Mouse (Mus musculus) v-Abl transformed pro-B cells (cell line): ENCODE data around the gene Hdac1.
"Not testable (repeated sequence)": the region's sequence is repeated elsewhere in the genome, so short reads cannot be mapped to it uniquely, and the experiment has no call there.

ENCODE experiments used
- in situ Hi-C, 2 experiments: fragments of 400-800 bp; cut with MboI; formaldehyde crosslinking; loops; one replicate each; pipeline ENCODE4 v1.15.1; 2025; ENCODE audit not compliant: unreplicated experiment in 2 of 2

Gene Hdac1

GRCm38 (mm10) chr4:129558321-129558955, 15.9 kb upstream of the Hdac1 start:
- in situ Hi-C loops, result no loop called here

- in situ Hi-C loops, result no loop called here
Measured at GRCm38 (mm10) chr4:129557256-129557808, 14.8 kb upstream of the Hdac1 start.

- in situ Hi-C loops, result no loop called here
Measured at GRCm38 (mm10) chr4:129556532-129557223, 14.2 kb upstream of the Hdac1 start.

- in situ Hi-C loops, result no loop called here
Measured at GRCm38 (mm10) chr4:129555862-129556531, 13.5 kb upstream of the Hdac1 start.

- in situ Hi-C loops, result no loop called here
Measured at GRCm38 (mm10) chr4:129555421-129555861, 12.9 kb upstream of the Hdac1 start.

GRCm38 (mm10) chr4:129554512-129554911, 12.0 kb upstream of the Hdac1 start:
- in situ Hi-C loops, result not testable (repeated sequence)

GRCm38 (mm10) chr4:129550295-129550694, 7.8 kb upstream of the Hdac1 start:
- in situ Hi-C loops, result no loop called here

- in situ Hi-C loops, result loop anchor here (5.0 kb wide), 1 partner anchor 58 kb away; no protein-coding TSS in a partner anchor
Measured at GRCm38 (mm10) chr4:129549306-129549705, 6.8 kb upstream of the Hdac1 start.

GRCm38 (mm10) chr4:129547631-129548030, 5.1 kb upstream of the Hdac1 start:
- in situ Hi-C loops, result loop anchor here (5.0 kb wide), 1 partner anchor 60 kb away; no protein-coding TSS in a partner anchor

GRCm38 (mm10) chr4:129544106-129544505, 1.6 kb upstream of the Hdac1 start:
- in situ Hi-C loops, result no loop called here

- in situ Hi-C loops, result no loop called here
Measured at GRCm38 (mm10) chr4:129541868-129542591, 483 bp downstream of the Hdac1 start.

GRCm38 (mm10) chr4:129540012-129540411, 2.5 kb downstream of the Hdac1 start:
- in situ Hi-C loops, result no loop called here

GRCm38 (mm10) chr4:129528901-129529300, 13.6 kb downstream of the Hdac1 start:
- in situ Hi-C loops, result not testable (repeated sequence)

- in situ Hi-C loops, result no loop called here
Measured at GRCm38 (mm10) chr4:129525889-129526288, 16.6 kb downstream of the Hdac1 start.

GRCm38 (mm10) chr4:129525338-129525737, 17.2 kb downstream of the Hdac1 start:
- in situ Hi-C loops, result no loop called here

- in situ Hi-C loops, result no loop called here
Measured at GRCm38 (mm10) chr4:129518519-129518918, 24.0 kb downstream of the Hdac1 start.

- in situ Hi-C loops, result no loop called here
Measured at GRCm38 (mm10) chr4:129516925-129517324, 25.6 kb downstream of the Hdac1 start.

- in situ Hi-C loops, result no loop called here
Measured at GRCm38 (mm10) chr4:129514300-129514898, 28.1 kb downstream of the Hdac1 start.

- in situ Hi-C loops, result no loop called here
Measured at GRCm38 (mm10) chr4:129513891-129514290, 28.6 kb downstream of the Hdac1 start.

GRCm38 (mm10) chr4:129513086-129513767, 29.3 kb downstream of the Hdac1 start, which contains the start of gene Marcksl1:
Marcksl1 (plus strand) TSS chr4:129513581.
- in situ Hi-C loops, result no loop called here
